10 mouse cellular contexts compared by ENCODE assay signal in genomic region chr2:35931619-35932018, GRCm38 (mm10). TPM values are rescaled to one million over a fixed set of nuclear protein-coding genes. Genes with fewer than 3 reads are reported as not detected.
DNase-seq lines count a peak whose midpoint lies in the region; ATAC-seq and TF ChIP-seq lines count a peak whose summit lies in the region.
"Had no signal": no experiment of that assay in that cellular context is flagged by ENCODE, and none has a peak within 500 bp of the region (broad histone marks: within the 10 kb centered on the region; RNA-seq: fewer than 3 reads in every experiment).

No protein-coding gene starts in this region.

- no peaks in the 10 kb centered on the region for H3K4me1 ChIP-seq in kidney, adult 2 months (ENCODE audit: control insufficient read depth, insufficient read depth, low read length)
- peaks cover 1% of the 10 kb centered on the region; the same call in 1 of the 2 replicates for H3K4me1 ChIP-seq in bone marrow, adult 2 months (ENCODE audit: control insufficient read depth, insufficient read depth, low read length)
- H3K4me1 ChIP-seq in forebrain, embryonic 15.5 days: no peaks in the 10 kb centered on the region
- H3K4me1 ChIP-seq: hindbrain, embryonic 12.5 days; limb, embryonic 12.5 days had no signal

- WGBS in kidney, adult 2 months: 80% methylated on average over 3 of the region's 3 CpGs
- 77% methylated on average over 3 of the region's 3 CpGs for WGBS in bone marrow, adult 2 months
- 68% methylated on average over 3 of the region's 3 CpGs for WGBS in forebrain, embryonic 15.5 days

- 0 out of 2 replicates have a peak, but pooled peaks have one; percentile 13 for TF ChIP-seq CTCF in kidney, adult 2 months (conservative IDR thresholded peaks at IDR 0.05; ENCODE audit: insufficient read depth, insufficient read length, low read depth, low read length)
- peak; percentile 29 for TF ChIP-seq CTCF in bone marrow, adult 2 months (IDR thresholded peaks at IDR 0.05; ENCODE audit: control insufficient read depth, insufficient read depth, low read length)

- no peak overlapping the region for H3K27ac ChIP-seq in kidney, adult 2 months (ENCODE audit: insufficient read depth, low read depth, low read length)
- H3K27ac ChIP-seq in bone marrow, adult 2 months (ENCODE audit: control insufficient read depth, insufficient read depth, low read depth, low read length, poor library complexity): no peak overlapping the region
- no peak overlapping the region for H3K27ac ChIP-seq in forebrain, embryonic 15.5 days (replicated peaks)
- H3K27ac ChIP-seq: hindbrain, embryonic 12.5 days; limb, embryonic 12.5 days had no signal

- H3K36me3 ChIP-seq in kidney, adult 2 months (ENCODE audit: control insufficient read depth, insufficient read depth, low read length): no peaks in the 10 kb centered on the region
- no peaks in the 10 kb centered on the region for H3K36me3 ChIP-seq in forebrain, embryonic 15.5 days
- H3K36me3 ChIP-seq: hindbrain, embryonic 12.5 days; limb, embryonic 12.5 days had no signal

- no peaks in the 10 kb centered on the region for H3K27me3 ChIP-seq in kidney, adult 2 months (replicated peaks; ENCODE audit: control insufficient read depth, insufficient read depth, low read length)
- H3K27me3 ChIP-seq in forebrain, embryonic 15.5 days: no peaks in the 10 kb centered on the region
- H3K27me3 ChIP-seq: hindbrain, embryonic 12.5 days; limb, embryonic 12.5 days had no signal

- no peak overlapping the region for H3K4me2 ChIP-seq in forebrain, embryonic 15.5 days (replicated peaks)
- H3K4me2 ChIP-seq: hindbrain, embryonic 12.5 days; limb, embryonic 12.5 days had no signal

- no peak overlapping the region for H3K4me3 ChIP-seq in kidney, adult 2 months (ENCODE audit: insufficient read depth, low read depth, low read length)
- no peak overlapping the region for H3K4me3 ChIP-seq in bone marrow, adult 2 months (replicated peaks; ENCODE audit: control insufficient read depth, low read depth, low read length)
- H3K4me3 ChIP-seq in forebrain, embryonic 15.5 days: no peak overlapping the region
- H3K4me3 ChIP-seq: hindbrain, embryonic 12.5 days; limb, embryonic 12.5 days had no signal

- no peak overlapping the region for H3K9ac ChIP-seq in forebrain, embryonic 15.5 days (replicated peaks)
- H3K9ac ChIP-seq: hindbrain, embryonic 12.5 days; limb, embryonic 12.5 days had no signal

- TF ChIP-seq POLR2A in kidney, adult 2 months (IDR thresholded peaks at IDR 0.05; ENCODE audit: low read depth, low read length): no peak
- TF ChIP-seq POLR2A in bone marrow, adult 2 months (IDR thresholded peaks at IDR 0.05; ENCODE audit: borderline replicate concordance, control insufficient read depth, low read depth, low read length): no peak

- DNase-seq in kidney, adult 2 months: no peak
- DNase-seq in kidney, adult 8-10 months: no peak
- peak; percentile 28 for DNase-seq in thymus, postnatal 0 days (ENCODE audit: low spot score)
- DNase-seq in thymus, adult 18-20 months: no peak
- no peak for DNase-seq in urinary bladder, postnatal 36 days (ENCODE audit: low spot score in 2 of 2)
- DNase-seq in adrenal gland, postnatal 36 days: no peak

- H3K9me3 ChIP-seq in forebrain, embryonic 15.5 days: no peaks in the 10 kb centered on the region
- H3K9me3 ChIP-seq: hindbrain, embryonic 12.5 days; limb, embryonic 12.5 days had no signal

- no peak for ATAC-seq in forebrain, embryonic 15.5 days (replicated peaks)

RNA-seq across cellular contexts. Expression of gene Ttll11, which starts 48.1 kb away (rescaled TPM):
- 0.41 and 0.84 TPM in 2 replicates for polyA plus RNA-seq in kidney, adult 2 months (2012; rRNA removed)
- 0.23 and 0.56 TPM in 2 replicates for polyA plus RNA-seq in thymus, postnatal 0 days (2015; fragmentation: Nextera tagmentation; extraction: Ambion mirVana)
- polyA plus RNA-seq in bone marrow, adult 2 months (2011; ENCODE audit: insufficient read depth, insufficient read length, low replicate concordance, missing spikeins): 2.6 and 4.1 TPM in 2 replicates
- total RNA-seq in adrenal gland, postnatal 36 days (2021): 10 to 100 TPM in 1 of 2 experiments, 1 to 10 TPM in 1; 1.7 to 23.0 TPM
- polyA plus RNA-seq in forebrain, embryonic 15.5 days (2015; fragmentation: Nextera tagmentation; extraction: Ambion mirVana): 2.7 and 3.0 TPM in 2 replicates
